Mouse (Mus musculus): ENCODE data around the gene Ntn3. TPM values are rescaled to one million over a fixed set of nuclear protein-coding genes. Genes with fewer than 3 reads are reported as not detected.

Ntn3 gene
- polyA plus RNA-seq, 1 experiment: 0.82 TPM

DNA sequence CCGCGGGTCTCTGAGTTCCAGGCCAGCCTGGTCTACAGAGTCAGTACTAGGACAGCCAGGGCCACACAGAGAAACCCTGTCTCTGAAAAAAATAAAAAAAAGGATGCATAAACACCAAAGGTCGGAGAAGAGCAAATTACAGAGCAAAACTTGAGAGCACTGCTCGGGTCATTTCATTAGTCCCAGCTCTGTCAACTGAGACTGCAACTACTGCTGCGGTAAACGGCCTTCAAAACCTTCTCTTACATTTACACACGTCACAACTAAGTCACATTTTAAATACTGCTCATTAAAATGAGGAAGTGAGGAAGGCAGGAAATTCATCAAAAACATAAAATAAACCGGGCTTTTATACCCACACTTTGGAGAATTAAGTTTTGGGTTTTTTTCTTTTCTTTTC lies 16.5 kb downstream of the Ntn3 start:
- WGBS: 30% methylated on average over 8 of the region's 8 CpGs
- no peaks in the 10 kb centered on the region for H3K36me3 ChIP-seq (ENCODE audit: control insufficient read depth, insufficient read depth, low read length)

DNA sequence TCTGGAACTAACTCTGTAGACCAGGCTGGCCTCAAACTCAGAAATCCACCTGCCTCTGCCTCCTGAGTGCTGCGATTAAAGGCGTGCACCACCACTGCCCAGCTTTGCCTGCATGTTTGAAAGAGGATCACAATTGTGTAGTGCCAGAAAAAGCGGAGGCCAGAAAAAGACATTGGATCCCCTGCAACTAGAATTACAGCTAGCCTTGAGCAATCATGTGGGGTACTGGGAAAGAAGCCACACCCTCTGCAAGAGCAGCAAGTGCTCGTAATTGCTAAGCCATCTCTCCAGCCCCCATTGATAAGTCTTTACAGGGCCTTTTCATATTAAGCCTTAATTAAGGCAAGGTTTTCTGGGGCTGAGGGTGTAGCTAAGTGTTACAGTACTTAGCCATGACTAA lies 17.9 kb downstream of the Ntn3 start:
- Histone ChIP-seq H3K27ac (ENCODE audit: insufficient read depth, low read length) (no peak overlapping the region), H3K36me3 (ENCODE audit: control insufficient read depth, insufficient read depth, low read length) (no peaks in the 10 kb centered on the region), H3K27me3 (ENCODE audit: control insufficient read depth, insufficient read depth, low read length) (no peaks in the 10 kb centered on the region), H3K4me3 (ENCODE audit: extremely low read depth, insufficient read depth, insufficient read length) (no peak overlapping the region), H3K4me1 (ENCODE audit: control insufficient read depth, insufficient read depth, insufficient read length) (no peaks in the 10 kb centered on the region; the same call in 1 of the 2 replicates)
- no peak for TF ChIP-seq POLR2A (IDR thresholded peaks at IDR 0.05; ENCODE audit: low read depth, low read length)
- WGBS: 84% methylated on average over 4 of the region's 4 CpGs
- no peak for DNase-seq (ENCODE audit: low read depth in 1 of 2, low spot score in 2 of 2)

More for the DNA sequence above, 16.5 kb downstream of the Ntn3 start:
- Histone ChIP-seq H3K4me1 (ENCODE audit: control insufficient read depth, insufficient read depth, insufficient read length) (no peaks in the 10 kb centered on the region; the same call in 1 of the 2 replicates), H3K27me3 (ENCODE audit: control insufficient read depth, insufficient read depth, low read length) (no peaks in the 10 kb centered on the region), H3K4me3 (ENCODE audit: extremely low read depth, insufficient read depth, insufficient read length) (no peak overlapping the region), H3K27ac (ENCODE audit: insufficient read depth, low read length) (no peak overlapping the region)
- TF ChIP-seq POLR2A (IDR thresholded peaks at IDR 0.05; ENCODE audit: low read depth, low read length): no peak
- TF ChIP-seq CTCF (IDR thresholded peaks at IDR 0.05; ENCODE audit: extremely low read depth, insufficient read depth, insufficient read length, insufficient replicate concordance): no peak
- DNase-seq (ENCODE audit: low read depth in 1 of 2, low spot score in 2 of 2): no peak

DNA sequence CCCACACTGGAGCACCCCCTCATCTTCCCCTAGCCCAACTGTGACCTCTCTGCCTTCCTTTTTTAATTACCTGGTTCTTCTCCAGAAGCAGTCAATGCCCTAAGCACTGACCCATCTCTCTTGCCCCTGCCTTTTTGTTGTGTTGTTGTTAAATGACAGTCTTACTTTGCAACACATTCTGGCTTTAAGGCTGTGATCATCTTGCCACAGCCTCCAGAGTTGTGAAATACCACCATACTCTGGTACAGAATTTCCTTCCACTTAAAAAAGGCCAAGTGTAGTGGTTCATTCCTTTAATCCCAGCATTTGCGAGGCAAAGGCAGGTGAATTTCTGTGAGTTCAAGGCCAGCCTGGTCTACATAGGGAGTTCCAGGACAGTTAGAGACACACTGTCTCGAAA lies 18.4 kb downstream of the Ntn3 start:
- H3K27ac ChIP-seq (ENCODE audit: insufficient read depth, low read length): no peak overlapping the region
- H3K4me3 ChIP-seq (ENCODE audit: extremely low read depth, insufficient read depth, insufficient read length): no peak overlapping the region
- H3K4me1 ChIP-seq (ENCODE audit: control insufficient read depth, insufficient read depth, insufficient read length): no peaks in the 10 kb centered on the region; the same call in 1 of the 2 replicates
- no peak for DNase-seq (ENCODE audit: low read depth in 1 of 2, low spot score in 2 of 2)
- H3K36me3 ChIP-seq (ENCODE audit: control insufficient read depth, insufficient read depth, low read length): no peaks in the 10 kb centered on the region
- H3K27me3 ChIP-seq (ENCODE audit: control insufficient read depth, insufficient read depth, low read length): no peaks in the 10 kb centered on the region
- no peak for TF ChIP-seq POLR2A (IDR thresholded peaks at IDR 0.05; ENCODE audit: low read depth, low read length)
- WGBS: 86% methylated on average over 2 of the region's 2 CpGs

DNA sequence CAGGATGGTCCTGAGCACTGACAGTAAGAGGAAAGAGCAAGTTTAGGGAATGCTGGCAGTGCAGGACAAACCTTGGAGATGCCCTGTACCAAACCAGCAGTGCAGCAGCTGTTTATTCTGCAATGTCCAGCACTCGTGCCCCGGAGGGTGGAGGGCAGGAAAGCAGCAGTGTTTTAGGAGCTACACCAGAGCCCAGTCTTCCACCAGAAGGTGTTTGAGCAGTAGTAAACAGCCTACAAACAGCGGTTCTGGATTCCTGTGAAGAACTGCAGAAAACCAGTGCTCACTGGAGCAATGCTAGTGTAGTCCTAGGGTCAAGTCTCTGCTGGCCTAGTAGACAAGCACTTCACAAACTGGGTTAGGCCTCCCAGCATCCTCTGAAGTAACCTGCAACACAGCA lies 35.1 kb downstream of the Ntn3 start:
- no peaks in the 10 kb centered on the region for H3K4me1 ChIP-seq (ENCODE audit: control insufficient read depth, insufficient read depth, insufficient read length)
- no peak overlapping the region for H3K27ac ChIP-seq (ENCODE audit: insufficient read depth, low read length)
- DNase-seq (ENCODE audit: low read depth in 1 of 2, low spot score in 2 of 2): no peak
- WGBS: 94% methylated on average over 3 of the region's 3 CpGs
- no peaks in the 10 kb centered on the region for H3K36me3 ChIP-seq (ENCODE audit: control insufficient read depth, insufficient read depth, low read length)
- TF ChIP-seq POLR2A (IDR thresholded peaks at IDR 0.05; ENCODE audit: low read depth, low read length) (no peak), CTCF (IDR thresholded peaks at IDR 0.05; ENCODE audit: extremely low read depth, insufficient read depth, insufficient read length, insufficient replicate concordance) (no peak)
- H3K27me3 ChIP-seq (ENCODE audit: control insufficient read depth, insufficient read depth, low read length): no peaks in the 10 kb centered on the region
- H3K4me3 ChIP-seq (ENCODE audit: extremely low read depth, insufficient read depth, insufficient read length): no peak overlapping the region

DNA sequence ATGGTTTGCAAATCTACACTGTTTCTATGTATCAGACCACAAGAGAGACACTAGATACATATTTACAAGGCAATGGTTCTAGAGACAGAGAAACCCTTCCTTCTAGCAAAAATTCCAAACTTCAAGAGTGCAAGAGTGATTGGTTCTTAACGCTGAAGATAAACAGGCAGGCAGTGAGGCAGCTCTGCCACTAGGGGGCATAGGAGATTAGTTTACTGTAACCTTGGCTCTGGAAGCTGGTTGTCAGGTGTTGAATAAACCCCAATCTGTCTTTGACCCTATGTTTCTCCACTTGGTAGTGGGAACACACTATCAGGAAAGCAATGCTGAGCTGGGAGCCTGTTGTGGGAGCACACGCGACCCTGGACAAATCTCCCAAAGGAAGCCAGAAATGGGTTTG lies 35.9 kb downstream of the Ntn3 start:
- 11% methylated on average over 3 of the region's 3 CpGs for WGBS
- Histone ChIP-seq H3K27me3 (ENCODE audit: control insufficient read depth, insufficient read depth, low read length) (no peaks in the 10 kb centered on the region), H3K36me3 (ENCODE audit: control insufficient read depth, insufficient read depth, low read length) (no peaks in the 10 kb centered on the region), H3K27ac (ENCODE audit: insufficient read depth, low read length) (no peak overlapping the region), H3K4me1 (ENCODE audit: control insufficient read depth, insufficient read depth, insufficient read length) (no peaks in the 10 kb centered on the region; the same call in 1 of the 2 replicates), H3K4me3 (ENCODE audit: extremely low read depth, insufficient read depth, insufficient read length) (no peak overlapping the region)
- peak; percentile 55 to 61 for DNase-seq (ENCODE audit: low read depth in 1 of 2, low spot score in 2 of 2)
- peak; percentile 78; the same call in 1 of the 2 replicates for TF ChIP-seq CTCF (IDR thresholded peaks at IDR 0.05; ENCODE audit: extremely low read depth, insufficient read depth, insufficient read length, insufficient replicate concordance)
- no peak for TF ChIP-seq POLR2A (IDR thresholded peaks at IDR 0.05; ENCODE audit: low read depth, low read length)

DNA sequence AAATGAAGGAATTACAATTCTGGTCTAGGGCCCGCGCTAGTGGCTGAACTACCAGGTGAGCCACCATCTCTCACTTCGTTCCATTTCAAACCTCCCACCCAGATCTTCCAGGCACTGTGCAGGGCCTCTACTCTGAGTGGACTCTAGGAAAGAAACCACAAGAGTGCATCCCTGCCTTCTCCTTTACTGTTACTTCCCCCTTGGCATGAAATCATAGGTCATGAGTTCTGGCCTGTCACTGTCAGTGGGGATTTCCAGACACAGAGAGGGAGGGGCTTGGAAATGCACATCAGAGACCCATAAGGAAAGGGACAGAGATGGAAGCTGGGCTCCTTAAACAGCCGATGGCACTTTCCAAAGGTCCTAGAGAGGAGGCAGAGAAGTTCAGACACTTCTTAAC lies 37.6 kb downstream of the Ntn3 start:
- Histone ChIP-seq H3K27ac (ENCODE audit: insufficient read depth, low read length) (peak overlapping the region; percentile 67), H3K4me3 (ENCODE audit: extremely low read depth, insufficient read depth, insufficient read length) (no peak overlapping the region), H3K27me3 (ENCODE audit: control insufficient read depth, insufficient read depth, low read length) (no peaks in the 10 kb centered on the region), H3K36me3 (ENCODE audit: control insufficient read depth, insufficient read depth, low read length) (0 out of 2 replicates have a peak, but pooled peaks cover 1% of the 10 kb centered on the region), H3K4me1 (ENCODE audit: control insufficient read depth, insufficient read depth, insufficient read length) (peaks cover 6% of the 10 kb centered on the region; the same call in 1 of the 2 replicates)
- no peak for DNase-seq (ENCODE audit: low read depth in 1 of 2, low spot score in 2 of 2)
- 84% methylated on average over 4 of the region's 4 CpGs for WGBS
- TF ChIP-seq POLR2A (IDR thresholded peaks at IDR 0.05; ENCODE audit: low read depth, low read length) (no peak), CTCF (IDR thresholded peaks at IDR 0.05; ENCODE audit: extremely low read depth, insufficient read depth, insufficient read length, insufficient replicate concordance) (no peak)

- no peak for DNase-seq (ENCODE audit: low read depth in 1 of 2, low spot score in 2 of 2)
- no peak for TF ChIP-seq CTCF (IDR thresholded peaks at IDR 0.05; ENCODE audit: extremely low read depth, insufficient read depth, insufficient read length, insufficient replicate concordance)
- TF ChIP-seq POLR2A (IDR thresholded peaks at IDR 0.05; ENCODE audit: low read depth, low read length): no peak
- H3K27me3 ChIP-seq (ENCODE audit: control insufficient read depth, insufficient read depth, low read length): no peaks in the 10 kb centered on the region
- H3K4me1 ChIP-seq (ENCODE audit: control insufficient read depth, insufficient read depth, insufficient read length): peaks cover 6% of the 10 kb centered on the region; the same call in 1 of the 2 replicates
- 0 out of 2 replicates have a peak overlapping the region, but pooled peaks have one; percentile 10 for H3K27ac ChIP-seq (ENCODE audit: insufficient read depth, low read length)
- H3K36me3 ChIP-seq (ENCODE audit: control insufficient read depth, insufficient read depth, low read length): peaks cover 1% of the 10 kb centered on the region; the same call in 1 of the 2 replicates
- 56% methylated on average over 5 of the region's 5 CpGs for WGBS
- H3K4me3 ChIP-seq (ENCODE audit: extremely low read depth, insufficient read depth, insufficient read length): no peak overlapping the region
These were observed 38.6 kb downstream of the Ntn3 start for GRCm38 (mm10) chr17:24170729-24171128.
